8 mouse cellular contexts compared by ENCODE assay signal in genomic region chr1:136345454-136346372, GRCm38 (mm10). TPM values are rescaled to one million over a fixed set of nuclear protein-coding genes. Genes with fewer than 3 reads are reported as not detected.
DNase-seq lines count a peak whose midpoint lies in the region; ATAC-seq and TF ChIP-seq lines count a peak whose summit lies in the region.

Gene Camsap2, minus strand, starts transcription at chr1:136346104.

- under 1% methylated on average over 121 of the region's 121 CpGs for WGBS in cerebellum, adult 2 months
- 2% methylated on average over 119 of the region's 121 CpGs for WGBS in forebrain, postnatal 0 days
- WGBS in lung, embryonic 15.5 days = under 1% methylated on average over 112 of the region's 121 CpGs
- WGBS in olfactory bulb, adult 2 months = under 1% methylated on average over 121 of the region's 121 CpGs

- H3K36me3 ChIP-seq in forebrain, postnatal 0 days (ENCODE audit: insufficient read depth) = no peaks in the 10 kb centered on the region
- no peaks in the 10 kb centered on the region for H3K36me3 ChIP-seq in lung, embryonic 15.5 days

- DNase-seq in MEL-GATA-1-ER (ENCODE audit: extremely low read depth, low read depth) = peak; percentile 62
- DNase-seq in cerebellum, adult 2 months = peak; percentile 94 to 96
- DNase-seq in forebrain, postnatal 0 days = peak; percentile 95
- peak; percentile 96 for DNase-seq in heart, postnatal 4 days
- peak; percentile 85 for DNase-seq in layer of hippocampus, adult 9-10 months (ENCODE audit: low spot score)
- peak; percentile 82 to 84 for DNase-seq in thymus, adult 18-20 months

- H3K27ac ChIP-seq in cerebellum, adult 2 months (ENCODE audit: insufficient read depth, low read length) = peak within 1 kb of the TSS; percentile 92
- peak within 1 kb of the TSS; percentile 98 for H3K27ac ChIP-seq in forebrain, postnatal 0 days (ENCODE audit: low read depth, low read length)
- H3K27ac ChIP-seq in lung, embryonic 15.5 days = peak within 1 kb of the TSS; percentile 94
- H3K27ac ChIP-seq in olfactory bulb, adult 2 months (ENCODE audit: insufficient read depth, low read depth, low read length) = peak within 1 kb of the TSS; percentile 94

- H3K9ac ChIP-seq in forebrain, postnatal 0 days = peak within 1 kb of the TSS; percentile 95
- peak within 1 kb of the TSS; percentile 80 for H3K9ac ChIP-seq in lung, embryonic 15.5 days

- TF ChIP-seq POLR2A in cerebellum, adult 2 months (IDR thresholded peaks at IDR 0.05; ENCODE audit: borderline replicate concordance, insufficient read depth, low read length) = peak; percentile 88
- TF ChIP-seq POLR2A in olfactory bulb, adult 2 months (IDR thresholded peaks at IDR 0.05; ENCODE audit: insufficient read depth, low read depth, low read length) = peak; percentile 98

- H3K4me2 ChIP-seq in forebrain, postnatal 0 days (ENCODE audit: low read depth) = peak within 1 kb of the TSS; percentile 85
- peak within 1 kb of the TSS; percentile 82 for H3K4me2 ChIP-seq in lung, embryonic 15.5 days

- no peaks in the 10 kb centered on the region for H3K9me3 ChIP-seq in forebrain, postnatal 0 days (ENCODE audit: low read length)
- no peaks in the 10 kb centered on the region for H3K9me3 ChIP-seq in lung, embryonic 15.5 days

- peak; percentile 98 for ATAC-seq in forebrain, postnatal 0 days
- peak; percentile 98 for ATAC-seq in lung, embryonic 15.5 days (ENCODE audit: borderline replicate concordance, extremely low read depth, low FRiP score, low TSS enrichment)

- H3K4me3 ChIP-seq in cerebellum, adult 2 months (replicated peaks; ENCODE audit: insufficient read depth, low read depth, low read length) = peak within 1 kb of the TSS; percentile 90
- H3K4me3 ChIP-seq in forebrain, postnatal 0 days (ENCODE audit: low read depth, low read length) = peak within 1 kb of the TSS; percentile 96
- H3K4me3 ChIP-seq in lung, embryonic 15.5 days = peak within 1 kb of the TSS; percentile 81
- peak within 1 kb of the TSS; percentile 95 for H3K4me3 ChIP-seq in olfactory bulb, adult 2 months (ENCODE audit: insufficient read depth, low read depth, low read length)

- H3K4me1 ChIP-seq in cerebellum, adult 2 months (ENCODE audit: control insufficient read depth, insufficient read depth, low read length) = peaks cover 9% of the 10 kb centered on the region
- H3K4me1 ChIP-seq in forebrain, postnatal 0 days (ENCODE audit: insufficient read depth) = peaks cover 19% of the 10 kb centered on the region; the same call in 1 of the 2 replicates
- peaks cover 30% of the 10 kb centered on the region for H3K4me1 ChIP-seq in lung, embryonic 15.5 days
- H3K4me1 ChIP-seq in olfactory bulb, adult 2 months (ENCODE audit: control insufficient read depth, insufficient read depth, low read length) = peaks cover 5% of the 10 kb centered on the region; the same call in 1 of the 2 replicates

- TF ChIP-seq CTCF in cerebellum, adult 2 months (IDR thresholded peaks at IDR 0.05; ENCODE audit: borderline replicate concordance, insufficient read depth, low read depth, low read length) = no peak
- TF ChIP-seq CTCF in forebrain, postnatal 0 days (IDR thresholded peaks at IDR 0.05; ENCODE audit: low read depth) = peak; percentile 41
- TF ChIP-seq CTCF in olfactory bulb, adult 2 months (IDR thresholded peaks at IDR 0.05; ENCODE audit: insufficient read depth, low read depth, low read length) = no peak

- no peaks in the 10 kb centered on the region for H3K27me3 ChIP-seq in cerebellum, adult 2 months (ENCODE audit: control insufficient read depth, insufficient read depth, low read length)
- no peaks in the 10 kb centered on the region for H3K27me3 ChIP-seq in forebrain, postnatal 0 days (ENCODE audit: insufficient read depth, low read length)
- H3K27me3 ChIP-seq in lung, embryonic 15.5 days = no peaks in the 10 kb centered on the region

RNA-seq across cellular contexts. Expression of gene Camsap2, which starts in this region (rescaled TPM):
- 51.1 and 51.2 TPM in 2 replicates for polyA plus RNA-seq in cerebellum, adult 2 months (2012; rRNA removed)
- 120 and 135 TPM in 2 replicates for total RNA-seq in forebrain, postnatal 0 days (2014; rRNA removed)
- polyA plus RNA-seq in forebrain, postnatal 0 days (2015; fragmentation: Nextera tagmentation; extraction: Ambion mirVana) = 16.1 and 20.1 TPM in 2 replicates
- 10 to 100 TPM; 33.4 to 34.0 TPM for total RNA-seq in heart, postnatal 4 days (2021)
- 10.0 and 11.0 TPM in 2 replicates for polyA plus RNA-seq in lung, embryonic 15.5 days (2015; fragmentation: Nextera tagmentation; extraction: Ambion mirVana)
- not detected in 2 replicates for polyA plus RNA-seq in olfactory bulb, adult 2 months (2012; ENCODE audit: insufficient read depth, insufficient read length, low replicate concordance, missing spikeins)

Comparison
In these comparisons a context has a peak if more than half of its experiments do, and no peak if none do; other contexts are left out.
1. Peak in every context shown above with its lines: DNase-seq, ATAC-seq, H3K4me3 ChIP-seq and H3K27ac ChIP-seq.